Mouse (Mus musculus) thymus, adult 2 months (tissue): ENCODE results near the gene Gm49601. TPM values are rescaled to one million over a fixed set of nuclear protein-coding genes. Genes with fewer than 3 reads are reported as not detected.

Source experiments
- DNase-seq: peaks from one replicate; pipeline ENCODE4 v3.0.0; 2021
- H3K27ac ChIP-seq: fragments of 200-500 bp; 2 replicates; pipeline ENCODE4 v1.5.1; 2012; ENCODE audit warnings: low read length, control low read depth; ENCODE audit not compliant: control insufficient read depth, insufficient read depth
- H3K27me3 ChIP-seq: fragments of 200-500 bp; 2 replicates; pipeline ENCODE4 v1.6.1; 2012; ENCODE audit warnings: mild to moderate bottlenecking, low read length, moderate library complexity, mixed read lengths; ENCODE audit not compliant: control insufficient read depth, insufficient read depth
- H3K36me3 ChIP-seq: fragments of 200-500 bp; 2 replicates; pipeline ENCODE4 v1.6.1; 2012; ENCODE audit warnings: mild to moderate bottlenecking, low read length, moderate library complexity; ENCODE audit not compliant: control insufficient read depth, insufficient read depth
- H3K4me1 ChIP-seq: fragments of 200-500 bp; replicated peaks from 2 replicates; pipeline ENCODE4 v1.6.1; 2012; ENCODE audit warnings: low read length; ENCODE audit not compliant: control insufficient read depth, insufficient read depth
- H3K4me3 ChIP-seq: fragments of 200-500 bp; 2 replicates; pipeline ENCODE4 v1.5.1; 2012; ENCODE audit warnings: mild to moderate bottlenecking, low read length, control low read depth, moderate library complexity; ENCODE audit not compliant: control insufficient read depth, insufficient read depth
- CTCF ChIP-seq: fragments of 200-500 bp; IDR thresholded peaks from 2 replicates; pipeline ENCODE4 v1.5.1; 2012; ENCODE audit warnings: mild to moderate bottlenecking, control low read depth, low read length, moderate library complexity, borderline replicate concordance; ENCODE audit not compliant: control insufficient read depth, poor library complexity, insufficient read depth; ENCODE audit errors: extremely low read depth
- POLR2A ChIP-seq: fragments of 200-500 bp; IDR thresholded peaks from 2 replicates; pipeline ENCODE4 v1.6.1; 2012; ENCODE audit warnings: mild to moderate bottlenecking, low read length, control low read depth, moderate library complexity; ENCODE audit not compliant: control insufficient read depth, poor library complexity, insufficient read depth; ENCODE audit errors: extremely low read depth
- WGBS: fragments of 180-500 bp; shearing (Covaris S2); methylation state at CpG from one replicate; pipeline ENCODE4 v1.1.7; 2018; 5-methylcytosine and 5-hydroxymethylcytosine counted together
- polyA plus RNA-seq: library from polyadenylated mRNA; depleted of rRNA; stranded (reverse); fragments of >200 nt; gene quantifications from 2 replicates; pipeline ENCODE4 v1.2.3, GENCODE M21; 2012

Gene Gm49601
- polyA plus RNA-seq, 1 experiment, result 0.93 TPM

GRCm38 (mm10) chr16:18642291-18642690, 16.1 kb upstream of the Gm49601 start:
- TF ChIP-seq POLR2A, result no peak
- TF ChIP-seq CTCF, result no peak
- no peaks in the 10 kb centered on the region for H3K36me3 ChIP-seq
- no peaks in the 10 kb centered on the region for H3K4me1 ChIP-seq
- H3K27me3 ChIP-seq, result no peaks in the 10 kb centered on the region
- 66% methylated on average over 7 of the region's 7 CpGs for WGBS
- H3K4me3 ChIP-seq, result no peak overlapping the region
- no peak for DNase-seq
- H3K27ac ChIP-seq, result no peak overlapping the region

DNA sequence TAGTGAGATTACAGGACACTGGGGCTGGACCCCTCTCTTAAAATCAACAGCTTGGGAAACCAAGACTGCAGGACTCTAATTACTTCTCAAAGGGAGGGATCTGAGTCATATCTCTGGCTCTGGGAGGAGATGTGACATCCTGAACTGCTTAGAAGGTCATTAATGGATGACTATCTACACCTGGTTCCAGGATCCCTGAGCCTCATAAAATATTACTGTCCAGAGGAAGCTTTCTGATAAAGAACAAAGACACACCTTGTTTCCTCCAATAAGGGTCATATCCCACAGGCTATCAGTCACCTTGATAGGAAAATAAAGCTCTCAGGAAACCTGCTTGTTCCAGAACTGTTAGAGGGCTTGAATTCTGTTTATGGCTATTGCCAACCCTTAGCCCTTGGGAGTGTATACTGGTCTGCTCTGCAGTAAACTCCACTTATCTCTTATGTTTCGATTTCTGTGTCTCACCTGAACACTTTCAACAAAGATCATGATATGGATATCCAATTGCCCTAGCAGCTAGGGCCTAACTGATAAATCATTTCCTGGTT, 13.2 kb upstream of the Gm49601 start:
- no peak for DNase-seq
- Histone ChIP-seq H3K27me3 (no peaks in the 10 kb centered on the region), H3K4me3 (no peak overlapping the region), H3K27ac (no peak overlapping the region), H3K36me3 (no peaks in the 10 kb centered on the region), H3K4me1 (no peaks in the 10 kb centered on the region)
- TF ChIP-seq CTCF (no peak), POLR2A (no peak)
- 91% methylated on average over 1 of the region's 1 CpGs for WGBS

GRCm38 (mm10) chr16:18638396-18638795, 12.2 kb upstream of the Gm49601 start:
- no peak overlapping the region for H3K27ac ChIP-seq
- no peaks in the 10 kb centered on the region for H3K27me3 ChIP-seq
- no peak overlapping the region for H3K4me3 ChIP-seq
- no peaks in the 10 kb centered on the region for H3K4me1 ChIP-seq
- 62% methylated on average over 2 of the region's 2 CpGs for WGBS
- DNase-seq, result no peak
- H3K36me3 ChIP-seq, result no peaks in the 10 kb centered on the region
- TF ChIP-seq CTCF (no peak), POLR2A (no peak)

DNA sequence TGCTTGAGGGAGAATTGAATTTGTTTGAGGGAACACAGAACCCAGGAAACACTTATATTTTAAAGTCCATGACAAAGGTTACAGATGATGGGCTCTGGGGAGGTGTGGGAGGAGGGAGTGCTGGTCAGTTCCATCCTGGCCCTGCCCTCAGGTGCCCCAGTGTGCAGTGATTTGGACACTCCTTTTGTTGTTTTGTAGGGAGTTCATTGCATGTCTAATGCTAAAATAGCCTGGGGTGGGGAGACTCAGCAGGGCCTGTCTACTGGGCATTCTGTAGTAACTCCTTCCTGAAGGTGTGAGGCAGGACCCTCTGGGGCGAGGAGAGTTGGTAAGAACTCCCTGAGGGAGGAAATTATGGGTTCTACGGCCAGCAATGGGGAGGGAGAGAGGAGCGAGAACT, 10.6 kb upstream of the Gm49601 start:
- Histone ChIP-seq H3K36me3 (no peaks in the 10 kb centered on the region), H3K4me3 (no peak overlapping the region), H3K4me1 (no peaks in the 10 kb centered on the region), H3K27ac (no peak overlapping the region), H3K27me3 (no peaks in the 10 kb centered on the region)
- no peak for DNase-seq
- TF ChIP-seq POLR2A (no peak), CTCF (no peak)
- 61% methylated on average over 3 of the region's 3 CpGs for WGBS

DNA sequence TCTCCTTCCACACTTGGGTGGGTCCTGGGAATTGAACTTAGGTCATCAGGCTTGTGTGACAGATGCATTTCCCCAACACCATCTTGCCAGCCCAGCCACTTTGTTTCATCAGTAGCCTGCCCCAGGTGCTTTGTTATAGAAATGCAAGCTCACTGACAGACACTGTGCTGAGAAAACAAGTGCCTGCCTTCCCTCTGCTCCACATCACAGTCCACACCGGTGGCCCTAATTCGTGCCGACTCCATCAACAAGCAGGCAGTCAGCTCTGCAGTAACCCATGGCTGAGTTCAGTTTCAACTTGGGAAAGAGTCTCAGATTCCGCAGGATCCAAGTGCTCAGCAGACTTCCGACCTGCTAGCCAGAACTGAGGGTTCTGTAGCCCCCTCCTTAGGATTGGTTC, 10.2 kb upstream of the Gm49601 start:
- Histone ChIP-seq H3K4me3 (no peak overlapping the region), H3K4me1 (no peaks in the 10 kb centered on the region), H3K27me3 (no peaks in the 10 kb centered on the region; the same call in 1 of the 2 replicates), H3K27ac (no peak overlapping the region), H3K36me3 (no peaks in the 10 kb centered on the region)
- no peak for DNase-seq
- 97% methylated on average over 5 of the region's 5 CpGs for WGBS
- TF ChIP-seq CTCF (no peak), POLR2A (no peak)

- Histone ChIP-seq H3K4me3 (no peak overlapping the region), H3K27me3 (peaks cover 12% of the 10 kb centered on the region; the same call in 1 of the 2 replicates), H3K36me3 (no peaks in the 10 kb centered on the region), H3K27ac (no peak overlapping the region), H3K4me1 (peaks cover 9% of the 10 kb centered on the region)
- no peak for DNase-seq
- WGBS, result 61% methylated on average over 1 of the region's 1 CpGs
- TF ChIP-seq CTCF (no peak), POLR2A (no peak)
Observed at GRCm38 (mm10) chr16:18633333-18633732, 7.1 kb upstream of the Gm49601 start.

DNA sequence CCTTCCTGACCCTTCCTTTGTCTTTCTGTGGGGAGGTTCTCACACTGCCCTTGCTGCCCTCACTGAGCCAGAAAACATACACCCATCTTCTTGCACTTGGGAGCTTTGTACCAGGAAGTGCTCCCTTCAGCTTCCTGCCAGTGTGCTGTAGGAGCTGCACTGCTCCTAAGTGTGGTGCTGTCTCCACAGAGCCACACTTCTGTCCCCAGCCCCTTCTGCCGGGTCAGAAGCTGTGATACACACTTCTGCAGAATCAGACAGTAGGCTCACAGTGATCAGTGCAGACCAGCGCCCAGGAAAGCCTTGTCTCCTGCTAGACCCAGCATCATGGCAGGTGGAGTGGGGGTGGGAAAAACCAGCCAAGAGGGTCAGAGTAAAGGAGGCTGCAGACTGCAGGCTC, 6.6 kb upstream of the Gm49601 start:
- Histone ChIP-seq H3K27me3 (peaks cover 12% of the 10 kb centered on the region; the same call in 1 of the 2 replicates), H3K36me3 (no peaks in the 10 kb centered on the region), H3K4me1 (peaks cover 9% of the 10 kb centered on the region), H3K4me3 (no peak overlapping the region), H3K27ac (no peak overlapping the region)
- no peak for TF ChIP-seq CTCF
- no peak for TF ChIP-seq POLR2A
- no peak for DNase-seq
- 78% methylated on average over 2 of the region's 2 CpGs for WGBS
